Mouse (Mus musculus): ENCODE results near the gene Pgm3. TPM values are rescaled to one million over a fixed set of nuclear protein-coding genes. Genes with fewer than 3 reads are reported as not detected.

The Pgm3 gene
- polyA plus RNA-seq (2014; fragmentation: Illumina TruSeq; extraction: RNeasy Lipid Tissue Mini Kit (QIAGEN cat#74804)): 30.2 TPM

DNA sequence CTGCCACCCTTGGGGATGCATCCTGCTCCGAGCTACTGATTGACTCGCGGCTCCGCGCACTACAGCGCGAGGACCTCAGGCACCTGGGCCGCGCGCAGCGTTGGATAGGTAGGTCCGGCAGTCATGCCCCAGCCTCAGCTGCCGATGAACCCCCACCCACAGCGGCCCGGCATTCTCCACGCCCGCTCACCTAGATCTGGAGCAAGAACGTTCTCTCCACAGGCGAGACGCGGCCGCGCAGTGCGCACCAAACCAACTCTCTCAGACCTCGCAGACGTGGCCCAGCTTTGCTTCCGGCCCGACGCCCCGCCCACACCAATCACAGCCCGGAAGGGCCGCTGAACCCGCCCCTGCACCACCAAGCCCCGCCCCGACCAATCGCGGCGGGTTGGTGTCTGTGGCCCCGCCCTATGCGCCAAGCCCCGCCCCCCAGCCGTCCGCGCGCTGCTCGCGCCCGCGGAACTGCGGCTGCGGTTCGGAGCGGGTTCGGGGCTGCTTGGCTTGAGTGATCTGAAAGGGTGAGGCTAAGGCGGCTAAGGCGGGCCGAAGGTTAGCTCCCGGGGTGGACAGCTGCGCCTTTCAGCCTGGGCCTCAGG, at the start of gene Pgm3, which contains the start of gene Rwdd2a:
TSS of gene Pgm3 (minus strand) at position 303 of the 596 bp plus-strand sequence.
TSS of gene Rwdd2a (plus strand) at position 452 of the 596 bp plus-strand sequence.

Other genes starting within 250 kb of the Pgm3 start
- gene Ube2cbp, start 106.9 kb downstream of the Pgm3 start, polyA plus RNA-seq (2014; fragmentation: Illumina TruSeq; extraction: RNeasy Lipid Tissue Mini Kit (QIAGEN cat#74804)): 2.0 TPM
- 27.0 TPM for gene Dop1a, start 104.7 kb downstream of the Pgm3 start, polyA plus RNA-seq (2014; fragmentation: Illumina TruSeq; extraction: RNeasy Lipid Tissue Mini Kit (QIAGEN cat#74804))
- gene Rwdd2a, start 149 bp upstream of the Pgm3 start, polyA plus RNA-seq (2014; fragmentation: Illumina TruSeq; extraction: RNeasy Lipid Tissue Mini Kit (QIAGEN cat#74804)): 5.4 TPM
- 1,214 TPM for gene Me1, start 124.1 kb upstream of the Pgm3 start, polyA plus RNA-seq (2014; fragmentation: Illumina TruSeq; extraction: RNeasy Lipid Tissue Mini Kit (QIAGEN cat#74804))
- 861 TPM for gene Prss35, start 171.8 kb upstream of the Pgm3 start, polyA plus RNA-seq (2014; fragmentation: Illumina TruSeq; extraction: RNeasy Lipid Tissue Mini Kit (QIAGEN cat#74804))